Mouse (Mus musculus) forebrain, embryonic 16.5 days (tissue): ENCODE results near the gene Dcps. TPM values are rescaled to one million over a fixed set of nuclear protein-coding genes. Genes with fewer than 3 reads are reported as not detected.

Source experiments
- ATAC-seq: fragments of 200-750 bp; cut with Nextera tagmentation; 2 replicates; pipeline ENCODE4 v1.8.0; 2017; ENCODE audit warnings: mild to moderate bottlenecking, moderate library complexity
- H3K27ac ChIP-seq: fragments of 300-500 bp; sonication (generic); 2 replicates; pipeline ENCODE4 v1.5.1; 2014; ENCODE audit warnings: low read length, control low read depth
- H3K27me3 ChIP-seq: fragments of 300-500 bp; sonication (generic); replicated peaks from 2 replicates; pipeline ENCODE4 v1.6.1; 2014; ENCODE audit warnings: low read length; ENCODE audit not compliant: control insufficient read depth, insufficient read depth
- H3K36me3 ChIP-seq: fragments of 300-500 bp; sonication (generic); 2 replicates; pipeline ENCODE4 v1.6.1; 2014; ENCODE audit not compliant: control insufficient read depth, insufficient read depth
- H3K4me1 ChIP-seq: fragments of 300-500 bp; sonication (generic); replicated peaks from 2 replicates; pipeline ENCODE4 v1.6.1; 2014; ENCODE audit warnings: low read length; ENCODE audit not compliant: control insufficient read depth, insufficient read depth
- H3K4me2 ChIP-seq: fragments of 300-500 bp; sonication (generic); 2 replicates; pipeline ENCODE4 v1.6.1; 2014; ENCODE audit warnings: mild to moderate bottlenecking, low read length, control low read depth
- H3K4me3 ChIP-seq: fragments of 300-500 bp; sonication (generic); replicated peaks from 2 replicates; pipeline ENCODE4 v1.5.1; 2014; ENCODE audit warnings: mild to moderate bottlenecking, low read length, control low read depth
- H3K9ac ChIP-seq: fragments of 300-500 bp; sonication (generic); replicated peaks from 2 replicates; pipeline ENCODE4 v1.6.1; 2014; ENCODE audit warnings: low read depth, low read length, control low read depth
- H3K9me3 ChIP-seq: fragments of 300-500 bp; sonication (generic); 2 replicates; pipeline ENCODE4 v1.6.1; 2016; ENCODE audit warnings: low read length; ENCODE audit not compliant: control insufficient read depth
- WGBS: fragments of 180-500 bp; shearing (Covaris S2); extraction: QIAGEN DNeasy Blood & Tissue Kit; methylation state at CpG from one replicate; pipeline ENCODE4 v1.1.7; 2014; 5-methylcytosine and 5-hydroxymethylcytosine counted together
- polyA plus RNA-seq: library from polyadenylated mRNA; unstranded; fragments of >200 nt; fragmentation: Nextera tagmentation; extraction: Ambion mirVana; gene quantifications from 2 replicates; pipeline ENCODE4 v1.2.1, GENCODE M21; 2015

Gene Dcps
- polyA plus RNA-seq, 1 experiment from 2014 or later: 80.4 TPM

DNA sequence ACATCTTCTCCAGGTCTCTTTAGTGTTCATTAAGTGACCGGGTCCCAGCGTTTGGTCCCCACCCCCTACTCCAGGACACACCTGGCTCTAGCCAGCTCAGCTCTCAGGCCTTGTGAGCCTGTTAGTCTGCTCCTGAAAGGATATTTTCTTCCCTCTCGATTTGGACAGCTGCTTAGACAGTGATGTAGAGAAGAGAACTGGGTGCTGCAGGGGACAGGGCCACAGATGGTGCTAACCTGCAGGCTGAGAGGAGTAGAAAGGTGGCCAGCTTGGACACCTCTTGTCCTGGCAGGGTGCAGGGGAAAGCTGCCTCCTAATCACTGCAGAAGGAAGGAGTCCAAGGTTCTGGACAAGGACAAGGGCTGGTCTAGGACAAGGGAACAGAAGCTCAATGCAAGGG lies 67.8 kb downstream of the Dcps start:
- Histone ChIP-seq H3K4me2 (no peak overlapping the region), H3K4me3 (no peak overlapping the region), H3K9ac (no peak overlapping the region), H3K27ac (no peak overlapping the region), H3K36me3 (no peaks in the 10 kb centered on the region), H3K27me3 (no peaks in the 10 kb centered on the region), H3K4me1 (peaks cover 26% of the 10 kb centered on the region), H3K9me3 (no peaks in the 10 kb centered on the region)
- no peak for ATAC-seq
- WGBS: 84% methylated on average over 3 of the region's 3 CpGs

DNA sequence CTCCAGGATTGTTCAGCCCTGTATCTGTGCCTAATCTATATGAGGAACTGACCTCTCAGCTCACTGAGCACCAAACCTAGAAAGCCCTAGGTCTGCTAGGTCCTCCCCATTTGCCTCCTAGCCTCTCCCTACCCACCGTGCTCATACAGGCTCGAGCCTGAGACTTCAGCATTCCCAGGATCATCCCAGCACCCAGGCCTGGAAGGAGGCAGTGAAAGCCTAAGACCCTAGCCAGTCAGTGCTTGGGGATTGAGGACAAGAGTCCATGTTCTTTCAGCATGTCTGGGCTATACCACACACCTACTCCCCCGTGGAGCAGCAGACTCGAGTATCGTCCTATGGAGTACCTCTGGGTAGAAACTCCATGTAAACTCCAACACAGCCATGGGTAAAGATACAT lies 68.5 kb downstream of the Dcps start:
- H3K4me2 ChIP-seq: no peak overlapping the region
- H3K27me3 ChIP-seq: no peaks in the 10 kb centered on the region
- no peak overlapping the region for H3K4me3 ChIP-seq
- H3K9me3 ChIP-seq: no peaks in the 10 kb centered on the region
- no peak for ATAC-seq
- H3K4me1 ChIP-seq: peaks cover 24% of the 10 kb centered on the region
- H3K27ac ChIP-seq: no peak overlapping the region
- no peak overlapping the region for H3K9ac ChIP-seq
- no peaks in the 10 kb centered on the region for H3K36me3 ChIP-seq
- 92% methylated on average over 5 of the region's 5 CpGs for WGBS

DNA sequence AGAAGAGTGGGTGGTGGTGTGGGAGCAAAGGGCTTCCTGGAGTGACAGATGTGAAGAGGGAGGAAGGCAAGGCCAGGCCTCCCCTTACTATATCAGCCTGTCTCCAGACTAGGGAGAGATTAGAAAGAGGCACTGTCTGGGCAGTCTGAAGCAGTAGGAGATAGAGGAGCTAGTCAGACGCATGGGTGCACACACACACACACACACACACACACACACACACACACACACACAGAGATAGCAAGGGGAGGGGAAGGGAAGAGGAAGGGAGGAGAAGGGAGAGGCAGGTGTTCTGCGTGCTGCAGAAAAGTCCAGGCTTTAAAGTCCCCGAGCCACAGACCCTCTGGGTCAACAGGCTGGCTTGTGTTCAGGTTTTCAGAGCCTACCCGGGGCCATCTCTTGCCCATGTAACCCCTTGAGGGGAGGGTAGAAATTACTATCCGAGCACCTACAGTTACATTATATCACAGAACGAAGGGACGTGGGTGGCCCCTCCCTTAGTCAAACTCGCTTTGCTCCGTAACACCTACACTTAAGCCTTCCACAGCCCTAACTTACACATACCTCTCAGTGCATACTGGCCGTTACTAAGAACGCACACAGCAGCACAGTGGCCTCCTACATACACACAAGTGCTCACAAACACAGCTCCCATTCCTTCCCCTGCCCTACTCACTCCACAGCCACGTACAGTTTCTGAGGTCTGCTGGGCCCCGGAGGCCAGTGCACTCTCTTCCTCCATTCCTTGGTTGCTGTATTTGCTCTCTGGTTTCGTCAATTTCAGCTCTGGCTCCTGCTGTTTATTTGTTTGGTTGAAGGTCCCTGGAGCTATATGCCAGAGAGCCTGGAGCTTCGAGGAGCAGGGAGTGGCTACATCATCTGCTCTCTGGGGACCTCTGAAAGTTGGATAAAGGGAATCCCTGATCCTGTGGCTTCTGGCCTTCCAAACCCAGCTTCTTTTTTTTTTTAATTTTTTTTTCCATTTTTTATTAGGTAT lies 69.7 kb downstream of the Dcps start:
- WGBS: 72% methylated on average over 15 of the region's 15 CpGs
- no peak for ATAC-seq
- Histone ChIP-seq H3K4me3 (no peak overlapping the region), H3K36me3 (no peaks in the 10 kb centered on the region), H3K9ac (no peak overlapping the region), H3K4me2 (no peak overlapping the region), H3K9me3 (no peaks in the 10 kb centered on the region), H3K27ac (no peak overlapping the region), H3K4me1 (peaks cover 17% of the 10 kb centered on the region), H3K27me3 (no peaks in the 10 kb centered on the region)

DNA sequence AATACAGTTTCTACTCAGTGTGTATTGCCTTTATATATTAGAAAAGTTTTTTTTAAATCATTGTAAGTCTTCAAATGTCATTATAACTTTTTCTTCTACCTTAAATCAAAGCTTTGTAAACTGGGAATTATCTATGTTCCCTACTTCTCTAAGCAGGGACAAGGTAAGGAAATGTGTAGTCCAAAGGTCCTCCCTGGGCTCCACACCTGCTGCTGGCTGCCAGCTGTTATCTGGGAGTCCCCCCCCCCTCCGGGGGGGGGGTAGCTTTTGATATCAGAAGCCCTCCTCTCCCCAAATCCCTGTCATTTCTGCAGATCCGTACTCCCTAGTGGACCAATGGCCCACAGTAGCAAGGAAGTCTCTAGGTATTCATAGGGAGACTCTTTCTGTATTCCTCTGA lies 70.4 kb downstream of the Dcps start:
- Histone ChIP-seq H3K4me1 (peaks cover 17% of the 10 kb centered on the region), H3K27me3 (no peaks in the 10 kb centered on the region), H3K36me3 (no peaks in the 10 kb centered on the region), H3K27ac (no peak overlapping the region), H3K4me2 (no peak overlapping the region), H3K9ac (no peak overlapping the region), H3K9me3 (no peaks in the 10 kb centered on the region), H3K4me3 (no peak overlapping the region)
- WGBS: 77% methylated on average over 2 of the region's 2 CpGs
- no peak for ATAC-seq

DNA sequence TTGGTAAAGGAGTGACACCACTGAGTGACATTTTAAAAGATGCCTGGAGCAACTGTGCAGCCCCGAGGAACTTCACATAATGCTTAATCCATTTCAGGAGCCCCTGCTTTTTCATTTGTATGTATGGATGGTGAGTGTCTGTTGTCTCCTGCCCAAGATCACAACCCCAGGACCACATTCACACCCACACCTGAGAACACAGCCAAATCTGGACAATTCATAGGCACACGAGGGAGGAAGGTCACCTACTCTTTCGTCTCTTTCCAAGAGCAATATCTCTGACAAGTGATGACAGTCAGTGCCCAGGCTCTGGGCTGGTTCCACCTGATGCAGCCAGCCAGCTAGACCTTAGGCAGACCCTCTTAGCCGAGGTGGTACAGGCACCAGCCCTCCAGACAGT lies 71.2 kb downstream of the Dcps start:
- H3K4me3 ChIP-seq: no peak overlapping the region
- no peak overlapping the region for H3K27ac ChIP-seq
- H3K4me2 ChIP-seq: no peak overlapping the region
- no peaks in the 10 kb centered on the region for H3K9me3 ChIP-seq
- ATAC-seq: no peak
- peaks cover 14% of the 10 kb centered on the region for H3K4me1 ChIP-seq
- H3K27me3 ChIP-seq: no peaks in the 10 kb centered on the region
- WGBS: 74% methylated on average over 4 of the region's 4 CpGs
- no peaks in the 10 kb centered on the region for H3K36me3 ChIP-seq
- H3K9ac ChIP-seq: no peak overlapping the region

DNA sequence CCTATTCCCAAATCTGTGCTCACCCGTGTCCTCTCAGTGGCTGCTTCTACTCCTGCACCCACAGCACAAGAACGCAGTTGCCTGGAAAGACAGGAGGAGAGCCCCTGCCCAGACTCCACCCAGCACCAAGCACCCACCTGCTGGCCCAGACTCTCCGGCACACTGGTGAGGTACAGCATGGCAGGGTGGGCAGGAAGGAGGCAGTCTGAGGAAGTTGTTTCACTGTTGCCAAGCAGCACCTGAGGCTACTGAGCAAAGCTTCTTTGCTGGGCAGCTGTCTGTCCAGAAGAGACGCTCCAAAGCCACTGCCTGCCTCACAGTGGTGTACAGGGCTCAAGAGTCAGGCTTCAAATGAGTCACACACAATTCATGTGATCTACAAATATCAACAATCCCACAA lies 77.1 kb downstream of the Dcps start:
- Histone ChIP-seq H3K4me3 (no peak overlapping the region), H3K36me3 (no peaks in the 10 kb centered on the region), H3K4me1 (no peaks in the 10 kb centered on the region), H3K9ac (no peak overlapping the region), H3K27ac (no peak overlapping the region), H3K27me3 (no peaks in the 10 kb centered on the region), H3K4me2 (no peak overlapping the region), H3K9me3 (no peaks in the 10 kb centered on the region)
- 79% methylated on average over 4 of the region's 4 CpGs for WGBS
- ATAC-seq: no peak

DNA sequence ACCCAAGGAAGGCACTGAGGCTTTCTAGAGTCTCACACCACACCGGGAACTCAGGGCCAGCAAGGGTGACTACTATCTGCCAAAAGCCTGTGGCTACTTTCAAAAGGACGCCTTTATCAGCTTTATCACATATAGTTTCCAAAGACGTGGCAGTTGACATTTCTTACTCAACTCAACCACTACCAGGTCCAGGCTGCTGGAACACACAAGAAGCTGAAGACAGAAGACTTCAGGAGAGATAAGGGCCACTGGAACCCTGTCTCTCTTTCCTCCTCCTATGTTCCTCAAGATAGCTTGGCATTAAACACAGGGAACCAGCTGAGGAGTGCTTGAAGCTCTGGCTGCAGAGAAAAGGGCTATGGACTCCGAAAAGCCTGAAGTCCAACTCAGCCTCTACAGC lies 78.0 kb downstream of the Dcps start:
- no peak overlapping the region for H3K27ac ChIP-seq
- no peaks in the 10 kb centered on the region for H3K36me3 ChIP-seq
- H3K4me3 ChIP-seq: no peak overlapping the region
- H3K27me3 ChIP-seq: no peaks in the 10 kb centered on the region
- ATAC-seq: no peak
- no peak overlapping the region for H3K9ac ChIP-seq
- H3K4me1 ChIP-seq: no peaks in the 10 kb centered on the region
- H3K9me3 ChIP-seq: no peaks in the 10 kb centered on the region
- 95% methylated on average over 4 of the region's 4 CpGs for WGBS
- H3K4me2 ChIP-seq: no peak overlapping the region

DNA sequence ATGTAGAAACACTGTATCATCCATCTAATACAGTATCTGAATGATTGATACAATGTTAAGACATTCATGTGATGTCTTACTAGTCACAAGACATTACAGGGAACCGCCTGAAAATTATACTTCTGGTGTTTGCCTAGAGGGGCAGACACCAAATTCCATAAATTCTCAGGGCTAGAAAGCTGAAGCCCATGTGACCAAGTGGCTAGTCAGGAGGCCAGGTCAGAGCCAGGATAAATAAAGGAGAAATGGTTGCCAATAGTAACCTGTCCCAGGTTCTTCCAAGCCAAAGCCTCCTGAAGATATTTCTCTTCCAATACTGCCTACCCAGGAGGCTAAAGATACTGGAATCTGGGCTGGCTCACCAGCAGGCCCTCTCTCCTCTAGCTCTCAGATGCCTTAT lies 80.1 kb downstream of the Dcps start:
- no peak overlapping the region for H3K27ac ChIP-seq
- H3K9me3 ChIP-seq: no peaks in the 10 kb centered on the region
- no peak overlapping the region for H3K4me3 ChIP-seq
- H3K4me2 ChIP-seq: no peak overlapping the region
- no peak overlapping the region for H3K9ac ChIP-seq
- H3K36me3 ChIP-seq: no peaks in the 10 kb centered on the region
- H3K27me3 ChIP-seq: no peaks in the 10 kb centered on the region
- 91% methylated on average over 1 of the region's 1 CpGs for WGBS
- no peak for ATAC-seq
- H3K4me1 ChIP-seq: no peaks in the 10 kb centered on the region

DNA sequence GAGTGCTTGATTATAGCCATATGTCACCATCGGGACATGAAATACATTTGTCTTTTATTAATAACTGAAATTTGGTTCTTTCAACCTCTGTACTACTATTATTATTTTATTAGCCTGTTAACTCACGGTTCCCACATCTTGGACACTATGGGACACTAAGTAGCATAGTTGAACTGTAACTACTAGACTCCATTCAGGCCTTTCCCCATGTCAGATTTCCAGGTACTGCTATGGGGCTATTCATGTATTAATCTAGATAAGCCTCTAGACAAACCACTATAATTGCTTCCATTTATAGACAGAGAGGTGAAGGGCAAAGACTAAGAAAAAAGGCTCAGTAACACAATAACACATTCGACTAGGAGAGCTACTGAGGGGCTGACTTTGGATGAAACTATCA lies 82.5 kb downstream of the Dcps start:
- no peaks in the 10 kb centered on the region for H3K4me1 ChIP-seq
- H3K36me3 ChIP-seq: no peaks in the 10 kb centered on the region
- no peaks in the 10 kb centered on the region for H3K9me3 ChIP-seq
- no peak overlapping the region for H3K4me3 ChIP-seq
- ATAC-seq: no peak
- 90% methylated on average over 3 of the region's 3 CpGs for WGBS
- no peaks in the 10 kb centered on the region for H3K27me3 ChIP-seq
- H3K4me2 ChIP-seq: no peak overlapping the region
- H3K27ac ChIP-seq: no peak overlapping the region
- H3K9ac ChIP-seq: no peak overlapping the region
